Mouse (Mus musculus) olfactory bulb, adult 2 months (tissue): ENCODE data around the gene H2al1h.
"Not testable (repeated sequence)": the region's sequence is repeated elsewhere in the genome, so short reads cannot be mapped to it uniquely, and the experiment has no call there.

ENCODE experiments used
- CTCF ChIP-seq: fragments of 200-500 bp; IDR thresholded peaks from 2 replicates; pipeline ENCODE4 v1.5.1; 2012; ENCODE audit warnings: low read depth, mild to moderate bottlenecking, low read length, moderate library complexity; ENCODE audit not compliant: insufficient read depth
- POLR2A ChIP-seq: fragments of 200-500 bp; IDR thresholded peaks from 2 replicates; pipeline ENCODE4 v1.6.1; 2012; ENCODE audit warnings: mild to moderate bottlenecking, low read depth, low read length, moderate library complexity; ENCODE audit not compliant: insufficient read depth

DNA sequence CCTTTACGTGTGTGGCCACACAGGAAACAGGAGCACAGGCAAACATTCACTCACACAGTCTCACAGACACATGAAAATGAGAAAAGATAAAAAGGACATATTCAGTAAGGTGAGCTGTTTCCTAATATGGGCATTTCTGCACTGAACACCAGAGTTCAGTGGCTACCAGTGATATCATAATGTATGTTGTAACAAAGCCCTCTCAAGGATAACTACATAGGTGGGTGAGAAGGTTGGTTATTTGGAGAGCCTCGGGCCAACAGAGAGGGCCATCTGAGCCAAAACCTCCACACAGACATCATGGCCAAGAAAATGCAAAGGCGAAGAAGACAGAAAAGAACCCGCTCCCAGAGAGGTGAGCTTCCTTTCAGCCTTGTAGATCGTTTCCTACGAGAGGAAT lies 12.8 kb upstream of the H2al1h start, which contains the start of gene H2al1d:
- TF ChIP-seq POLR2A, CTCF: not testable (repeated sequence)
